Mouse (Mus musculus) stomach, postnatal 0 days (tissue): Measurements from ENCODE around the gene Mllt3. TPM values are rescaled to one million over a fixed set of nuclear protein-coding genes. Genes with fewer than 3 reads are reported as not detected.

Experiments used
- ATAC-seq: fragments of 200-750 bp; cut with Nextera tagmentation; 2 replicates; pipeline ENCODE4 v1.8.0; 2017; ENCODE audit not compliant: low FRiP score, low TSS enrichment
- DNase-seq: peaks from one replicate; pipeline ENCODE4 v3.0.0-alpha.2; 2016; ENCODE audit warnings: low spot score
- H3K27ac ChIP-seq: fragments of 300-500 bp; sonication (generic); replicated peaks from 2 replicates; pipeline ENCODE4 v1.5.1; 2014; ENCODE audit warnings: mild to moderate bottlenecking, control low read depth
- H3K27me3 ChIP-seq: fragments of 300-500 bp; sonication (generic); 2 replicates; pipeline ENCODE4 v1.6.1; 2014; ENCODE audit warnings: low read length; ENCODE audit not compliant: control insufficient read depth, insufficient read depth
- H3K36me3 ChIP-seq: fragments of 300-500 bp; sonication (generic); 2 replicates; pipeline ENCODE4 v1.6.1; 2014; ENCODE audit warnings: low read length, mixed read lengths; ENCODE audit not compliant: control insufficient read depth, insufficient read depth
- H3K4me1 ChIP-seq: fragments of 300-500 bp; sonication (generic); replicated peaks from 2 replicates; pipeline ENCODE4 v1.6.1; 2014; ENCODE audit warnings: antibody characterized with exemption; ENCODE audit not compliant: control insufficient read depth, insufficient read depth
- H3K4me2 ChIP-seq: fragments of 300-500 bp; sonication (generic); replicated peaks from 2 replicates; pipeline ENCODE4 v1.6.1; 2014; ENCODE audit warnings: low read depth, mild to moderate bottlenecking, control low read depth, moderate library complexity
- H3K4me3 ChIP-seq: fragments of 300-500 bp; sonication (generic); 2 replicates; pipeline ENCODE4 v1.5.1; 2014; ENCODE audit warnings: low read depth, low read length, control low read depth
- H3K9ac ChIP-seq: fragments of 300-500 bp; sonication (generic); 2 replicates; pipeline ENCODE4 v1.6.1; 2014; ENCODE audit warnings: mild to moderate bottlenecking, low read length, control low read depth, mixed read lengths
- H3K9me3 ChIP-seq: fragments of 300-500 bp; sonication (generic); 2 replicates; pipeline ENCODE4 v1.6.1; 2016; ENCODE audit warnings: low read length; ENCODE audit not compliant: control insufficient read depth
- CTCF ChIP-seq: IDR thresholded peaks from 2 replicates; pipeline ENCODE4 v1.5.1; 2016; ENCODE audit warnings: antibody characterized with exemption, low read depth, mild to moderate bottlenecking, moderate library complexity
- EP300 ChIP-seq: optimal IDR thresholded peaks from 2 replicates; pipeline ENCODE3; 2016; ENCODE audit warnings: antibody characterized with exemption
- WGBS: fragments of 180-500 bp; shearing (Covaris S2); extraction: QIAGEN DNeasy Blood & Tissue Kit; methylation state at CpG from one replicate; pipeline ENCODE4 v1.1.7; 2014; 5-methylcytosine and 5-hydroxymethylcytosine counted together
- polyA plus RNA-seq: library from polyadenylated mRNA; unstranded; fragments of >200 nt; fragmentation: Nextera tagmentation; extraction: Ambion mirVana; gene quantifications from 2 replicates; pipeline ENCODE4 v1.2.1, GENCODE M21; 2015

Gene Mllt3
- polyA plus RNA-seq, 1 experiment from 2014 or later: 82.9 TPM

DNA sequence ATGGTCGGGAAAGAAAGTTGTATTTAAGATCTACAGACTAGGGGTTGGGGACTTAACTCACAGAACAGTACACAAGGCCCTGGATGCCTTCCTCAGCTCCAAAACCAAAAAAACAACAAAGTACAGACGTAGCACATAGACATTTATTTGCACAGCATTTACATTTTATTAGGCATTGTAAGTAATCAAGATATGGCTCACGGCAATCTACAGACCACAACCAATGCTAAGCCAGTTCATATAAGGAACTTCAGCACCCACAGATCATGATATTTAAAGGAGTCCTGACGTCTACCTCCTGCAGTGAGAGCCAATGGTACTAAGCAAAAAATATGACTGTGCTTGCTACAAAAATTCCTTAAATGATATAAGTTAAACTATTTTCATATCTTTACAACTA lies 13.5 kb downstream of the Mllt3 start:
- no peak overlapping the region for H3K4me2 ChIP-seq
- H3K27ac ChIP-seq: no peak overlapping the region
- no peak overlapping the region for H3K4me3 ChIP-seq
- H3K36me3 ChIP-seq: no peaks in the 10 kb centered on the region
- no peaks in the 10 kb centered on the region for H3K9me3 ChIP-seq
- no peak overlapping the region for H3K9ac ChIP-seq
- H3K4me1 ChIP-seq: no peaks in the 10 kb centered on the region
- ATAC-seq: no peak
- WGBS: 53% methylated on average over 4 of the region's 4 CpGs
- no peak for TF ChIP-seq CTCF
- TF ChIP-seq EP300: no peak
- no peaks in the 10 kb centered on the region for H3K27me3 ChIP-seq
- DNase-seq: no peak

DNA sequence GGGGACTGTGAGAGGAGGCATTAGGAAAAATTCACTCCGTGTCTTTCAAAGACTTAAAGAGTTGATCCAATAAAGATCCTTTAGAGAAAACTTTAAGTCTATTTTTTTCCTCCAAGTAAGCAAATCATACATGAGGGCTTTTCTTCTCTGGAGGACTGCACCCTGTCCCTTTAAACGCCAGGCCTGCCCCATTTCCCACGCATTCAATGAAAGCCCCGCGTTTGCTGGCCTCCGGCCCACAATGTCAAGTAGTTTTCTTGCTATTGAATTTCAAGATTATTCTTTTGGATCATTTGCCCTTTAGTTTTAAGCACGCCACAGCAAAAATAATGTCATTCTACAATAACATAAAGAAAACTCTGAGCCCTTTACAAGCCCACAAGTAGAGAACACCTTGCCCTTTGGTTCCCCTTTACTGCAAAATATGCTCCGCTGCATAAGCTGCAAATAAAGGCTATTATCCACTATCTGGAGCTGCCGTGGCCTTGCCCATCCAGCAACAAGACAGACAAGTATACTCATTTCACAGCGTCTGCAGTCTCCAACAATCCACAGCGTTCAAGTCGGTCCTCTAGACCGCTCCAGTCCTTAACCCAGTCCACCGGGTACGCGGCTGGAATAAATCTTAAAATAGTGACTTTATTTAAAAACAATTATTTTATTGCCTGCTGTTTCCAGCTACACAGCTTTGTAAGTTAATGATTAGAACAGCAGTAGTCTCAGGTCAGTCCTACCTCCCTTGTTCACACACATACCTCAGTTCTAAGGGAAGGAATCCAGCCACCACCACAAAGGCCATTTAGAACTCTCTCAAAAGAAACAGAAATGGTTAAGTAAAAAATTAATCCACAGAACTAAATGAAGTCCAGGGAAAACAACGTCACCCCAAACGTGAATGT lies 15.5 kb downstream of the Mllt3 start:
- H3K4me3 ChIP-seq: no peak overlapping the region
- DNase-seq: peak; percentile 54

GRCm38 (mm10) chr4:88015765-88016164 lies 17.4 kb downstream of the Mllt3 start:
- H3K9me3 ChIP-seq: no peaks in the 10 kb centered on the region
- H3K4me3 ChIP-seq: no peak overlapping the region

More for the DNA sequence above, 15.5 kb downstream of the Mllt3 start:
- WGBS: 34% methylated on average over 18 of the region's 18 CpGs
- Histone ChIP-seq H3K27ac (no peak overlapping the region), H3K9ac (no peak overlapping the region), H3K9me3 (no peaks in the 10 kb centered on the region), H3K27me3 (no peaks in the 10 kb centered on the region), H3K4me2 (0 out of 2 replicates have a peak overlapping the region, but pooled peaks have one; percentile 9), H3K36me3 (no peaks in the 10 kb centered on the region), H3K4me1 (no peaks in the 10 kb centered on the region)
- TF ChIP-seq CTCF (no peak), EP300 (no peak)
- ATAC-seq: no peak; the same call in 1 of the 2 replicates

GRCm38 (mm10) chr4:88015261-88015660 lies 17.9 kb downstream of the Mllt3 start:
- 79% methylated on average over 7 of the region's 7 CpGs for WGBS
- Histone ChIP-seq H3K4me2 (no peak overlapping the region), H3K9ac (no peak overlapping the region), H3K27ac (no peak overlapping the region), H3K9me3 (no peaks in the 10 kb centered on the region), H3K27me3 (no peaks in the 10 kb centered on the region), H3K4me1 (no peaks in the 10 kb centered on the region), H3K36me3 (0 out of 2 replicates have a peak, but pooled peaks cover 3% of the 10 kb centered on the region), H3K4me3 (no peak overlapping the region)
- TF ChIP-seq EP300: no peak
- no peak for TF ChIP-seq CTCF
- DNase-seq (no peak), ATAC-seq (no peak)

More at GRCm38 (mm10) chr4:88015765-88016164, 17.4 kb downstream of the Mllt3 start:
- ATAC-seq (no peak), DNase-seq (no peak)
- Histone ChIP-seq H3K27me3 (no peaks in the 10 kb centered on the region), H3K4me2 (no peak overlapping the region), H3K4me1 (no peaks in the 10 kb centered on the region), H3K36me3 (0 out of 2 replicates have a peak, but pooled peaks cover 3% of the 10 kb centered on the region), H3K9ac (no peak overlapping the region), H3K27ac (no peak overlapping the region)
- TF ChIP-seq CTCF: no peak
- no peak for TF ChIP-seq EP300
- WGBS: 60% methylated on average over 5 of the region's 5 CpGs

DNA sequence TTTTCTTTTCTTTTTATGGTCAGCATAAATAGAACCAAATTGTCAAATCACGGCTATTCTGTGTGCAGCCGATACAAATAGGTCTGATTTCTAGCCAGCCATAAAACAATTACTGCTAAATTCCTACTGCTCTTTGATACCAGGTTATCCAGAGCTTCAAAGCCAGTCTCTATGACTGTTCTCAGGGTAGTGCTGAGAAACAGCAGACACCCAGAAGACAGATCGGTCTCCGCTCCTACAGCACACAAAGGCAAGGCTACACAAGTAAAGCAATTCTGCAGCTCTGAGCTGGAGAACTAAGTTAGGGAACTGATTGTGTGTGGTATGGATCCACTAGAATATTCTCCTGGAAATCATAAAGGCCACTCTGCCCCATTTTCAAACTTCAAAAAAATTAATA lies 20.4 kb downstream of the Mllt3 start:
- H3K4me2 ChIP-seq: no peak overlapping the region

DNA sequence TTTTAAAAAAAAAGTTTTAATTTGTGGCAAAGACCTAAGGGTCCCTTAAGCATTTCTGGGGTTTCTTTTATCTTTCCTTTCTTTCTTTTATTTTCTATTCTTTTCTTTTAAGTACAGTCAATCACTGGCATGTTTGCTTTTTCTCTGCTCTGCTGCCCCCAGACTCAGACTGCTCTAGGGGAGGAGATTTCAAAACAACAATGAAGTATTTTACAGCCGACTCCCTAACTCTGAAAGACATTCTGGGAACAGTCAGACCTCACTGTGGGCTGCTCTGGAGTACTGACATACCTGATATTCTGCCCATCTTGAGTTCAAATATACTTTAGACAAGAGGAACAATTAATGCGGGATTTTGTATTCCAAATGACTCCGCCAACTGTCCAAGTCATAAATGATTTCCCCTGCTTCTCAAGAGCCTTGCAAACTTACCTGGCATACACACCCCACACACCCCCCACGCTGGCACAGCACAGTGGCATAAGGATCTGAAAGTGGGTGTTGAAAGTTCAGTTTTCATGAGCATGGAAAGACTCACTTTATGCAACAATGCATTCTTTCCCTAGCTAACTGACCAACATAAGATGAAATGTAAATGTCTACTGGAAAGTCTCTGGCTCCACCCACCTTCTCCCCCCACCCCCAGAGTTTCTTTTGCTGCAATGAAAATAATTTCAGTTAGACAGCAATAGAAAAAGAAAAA lies 21.1 kb downstream of the Mllt3 start:
- Histone ChIP-seq H3K9ac (no peak overlapping the region), H3K4me3 (no peak overlapping the region), H3K27me3 (no peaks in the 10 kb centered on the region), H3K9me3 (no peaks in the 10 kb centered on the region), H3K36me3 (0 out of 2 replicates have a peak, but pooled peaks cover 3% of the 10 kb centered on the region), H3K4me2 (no peak overlapping the region), H3K4me1 (no peaks in the 10 kb centered on the region), H3K27ac (no peak overlapping the region)
- 72% methylated on average over 4 of the region's 4 CpGs for WGBS
- DNase-seq (no peak), ATAC-seq (no peak)
- TF ChIP-seq CTCF (no peak), EP300 (no peak)

More for the DNA sequence above, 20.4 kb downstream of the Mllt3 start:
- Histone ChIP-seq H3K9me3 (no peaks in the 10 kb centered on the region), H3K36me3 (0 out of 2 replicates have a peak, but pooled peaks cover 3% of the 10 kb centered on the region), H3K27me3 (no peaks in the 10 kb centered on the region), H3K9ac (no peak overlapping the region), H3K4me1 (no peaks in the 10 kb centered on the region), H3K27ac (no peak overlapping the region), H3K4me3 (no peak overlapping the region)
- DNase-seq (no peak), ATAC-seq (no peak)
- no peak for TF ChIP-seq EP300
- TF ChIP-seq CTCF: no peak
- WGBS: 47% methylated on average over 4 of the region's 4 CpGs
